Mouse (Mus musculus): ENCODE measurements around the gene Ten1. TPM values are rescaled to one million over a fixed set of nuclear protein-coding genes. Genes with fewer than 3 reads are reported as not detected.

The Ten1 gene
- polyA plus RNA-seq, 1 experiment, result 70.4 TPM

DNA sequence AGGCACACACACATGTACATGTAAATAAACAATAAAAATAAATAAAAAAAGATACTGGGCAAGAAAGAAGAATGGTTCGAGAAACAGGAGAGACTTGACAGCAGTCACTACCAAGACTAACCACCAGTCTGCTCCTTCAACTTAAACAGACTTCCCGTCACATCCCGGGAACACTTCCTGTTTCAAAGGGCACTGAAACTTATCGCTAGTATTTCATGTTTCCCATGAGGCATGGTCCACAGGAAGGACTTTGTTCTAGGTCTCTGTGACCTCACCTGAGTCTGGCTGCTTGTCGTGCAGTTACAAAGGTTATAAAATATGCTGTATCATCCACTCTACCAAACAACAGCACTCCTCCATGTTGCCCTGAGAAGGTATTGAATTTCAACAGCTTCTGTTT, 3.4 kb upstream of the Ten1 start:
- H3K4me3 ChIP-seq (ENCODE audit: insufficient read depth, low read length), result peak overlapping the region; percentile 13; the same call in 1 of the 2 replicates
- TF ChIP-seq CTCF (IDR thresholded peaks at IDR 0.05; ENCODE audit: low read depth, low read length) (no peak), POLR2A (IDR thresholded peaks at IDR 0.05; ENCODE audit: borderline replicate concordance, low read depth, low read length) (no peak)
- H3K27ac ChIP-seq (ENCODE audit: insufficient read depth, low read depth, low read length), result peak overlapping the region; percentile 39
- peaks cover 23% of the 10 kb centered on the region for H3K4me1 ChIP-seq (ENCODE audit: control insufficient read depth, insufficient read depth, low read length)

GRCm38 (mm10) chr11:116196336-116196735, 2.3 kb upstream of the Ten1 start:
- Histone ChIP-seq H3K27ac (ENCODE audit: insufficient read depth, low read depth, low read length) (no peak overlapping the region), H3K4me3 (ENCODE audit: insufficient read depth, low read length) (no peak overlapping the region), H3K4me1 (ENCODE audit: control insufficient read depth, insufficient read depth, low read length) (peaks cover 23% of the 10 kb centered on the region)
- TF ChIP-seq POLR2A (IDR thresholded peaks at IDR 0.05; ENCODE audit: borderline replicate concordance, low read depth, low read length), result no peak

GRCm38 (mm10) chr11:116196866-116197583, 1.6 kb upstream of the Ten1 start:
- no peak for TF ChIP-seq POLR2A (IDR thresholded peaks at IDR 0.05; ENCODE audit: borderline replicate concordance, low read depth, low read length)
- TF ChIP-seq CTCF (IDR thresholded peaks at IDR 0.05; ENCODE audit: low read depth, low read length), result no peak
- no peak overlapping the region for H3K27ac ChIP-seq (ENCODE audit: insufficient read depth, low read depth, low read length)
- peaks cover 23% of the 10 kb centered on the region for H3K4me1 ChIP-seq (ENCODE audit: control insufficient read depth, insufficient read depth, low read length)
- no peak overlapping the region for H3K4me3 ChIP-seq (ENCODE audit: insufficient read depth, low read length)

DNA sequence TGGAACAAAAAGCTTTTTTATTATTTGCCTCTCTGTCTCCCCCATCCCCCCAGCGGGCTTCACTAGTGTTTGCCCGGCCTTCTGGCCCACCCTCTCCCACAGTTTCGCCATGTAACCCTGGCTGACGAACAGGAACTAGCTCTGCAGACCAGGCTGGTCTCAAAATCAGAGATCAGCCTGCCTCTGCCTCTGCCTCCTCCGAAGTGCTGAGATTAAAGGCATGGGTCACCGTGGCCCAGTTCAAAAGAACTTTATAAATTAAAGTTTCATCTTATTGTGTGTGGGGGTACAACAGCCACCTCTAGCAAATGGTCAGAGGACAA, 1.1 kb upstream of the Ten1 start:
- Histone ChIP-seq H3K4me3 (ENCODE audit: insufficient read depth, low read length) (peak overlapping the region; percentile 29), H3K27ac (ENCODE audit: insufficient read depth, low read depth, low read length) (no peak overlapping the region), H3K4me1 (ENCODE audit: control insufficient read depth, insufficient read depth, low read length) (peaks cover 23% of the 10 kb centered on the region)
- TF ChIP-seq POLR2A (IDR thresholded peaks at IDR 0.05; ENCODE audit: borderline replicate concordance, low read depth, low read length) (no peak), CTCF (IDR thresholded peaks at IDR 0.05; ENCODE audit: low read depth, low read length) (no peak)

DNA sequence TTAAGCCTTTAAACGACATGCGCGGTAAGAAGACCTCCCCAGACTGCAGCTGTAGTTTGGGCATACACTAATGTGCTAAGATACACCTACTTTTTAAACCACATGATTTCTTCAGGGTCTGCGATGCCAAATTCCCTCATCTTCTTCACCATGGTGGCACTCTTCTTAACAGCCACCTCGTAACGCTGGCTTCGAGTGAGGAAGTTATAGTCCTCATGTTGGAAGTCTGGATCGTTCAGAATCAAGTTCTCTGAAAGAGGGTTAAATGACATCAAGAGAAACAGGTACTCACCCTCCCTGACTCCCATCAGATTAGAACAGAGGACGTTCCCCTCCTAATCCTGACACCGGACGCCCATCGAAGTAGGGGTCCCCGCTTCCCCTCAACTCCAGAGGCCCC, 523 bp upstream of the Ten1 start:
- TF ChIP-seq CTCF (IDR thresholded peaks at IDR 0.05; ENCODE audit: low read depth, low read length), result no peak
- TF ChIP-seq POLR2A (IDR thresholded peaks at IDR 0.05; ENCODE audit: borderline replicate concordance, low read depth, low read length), result no peak
- H3K27ac ChIP-seq (ENCODE audit: insufficient read depth, low read depth, low read length), result peak overlapping the region; percentile 69

GRCm38 (mm10) chr11:116201151-116201550, 2.5 kb downstream of the Ten1 start:
- Histone ChIP-seq H3K4me3 (ENCODE audit: insufficient read depth, low read length) (no peak overlapping the region), H3K4me1 (ENCODE audit: control insufficient read depth, insufficient read depth, low read length) (peaks cover 8% of the 10 kb centered on the region), H3K27ac (ENCODE audit: insufficient read depth, low read depth, low read length) (no peak overlapping the region)
- no peak for TF ChIP-seq CTCF (IDR thresholded peaks at IDR 0.05; ENCODE audit: low read depth, low read length)
- no peak for TF ChIP-seq POLR2A (IDR thresholded peaks at IDR 0.05; ENCODE audit: borderline replicate concordance, low read depth, low read length)

More for the DNA sequence above, 523 bp upstream of the Ten1 start:
- Histone ChIP-seq H3K4me3 (ENCODE audit: insufficient read depth, low read length) (peak overlapping the region; percentile 70), H3K4me1 (ENCODE audit: control insufficient read depth, insufficient read depth, low read length) (peaks cover 23% of the 10 kb centered on the region)

- no peak overlapping the region for H3K27ac ChIP-seq (ENCODE audit: insufficient read depth, low read depth, low read length)
Observed at GRCm38 (mm10) chr11:116203150-116203549, 4.5 kb downstream of the Ten1 start.

DNA sequence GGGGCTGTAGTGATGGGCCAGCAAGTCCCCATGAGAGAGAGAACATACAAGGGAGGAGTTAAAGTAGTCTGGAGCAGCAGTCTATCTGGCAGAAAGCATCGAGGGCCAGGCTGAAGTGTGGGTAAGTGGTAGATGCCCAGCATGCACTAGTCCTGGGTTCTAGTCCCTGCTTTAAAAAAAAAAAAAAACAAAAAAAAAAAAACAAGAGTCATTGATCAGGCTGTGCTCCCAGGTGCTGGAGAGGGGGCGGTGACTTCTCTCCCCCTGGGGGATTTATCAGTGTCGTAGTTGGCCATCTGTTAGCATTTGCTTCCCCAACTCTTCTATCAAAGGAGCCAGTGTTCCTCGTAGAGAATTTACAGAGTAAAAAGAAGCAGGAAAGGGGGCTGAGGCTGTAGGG, 8.0 kb downstream of the Ten1 start:
- no peak for TF ChIP-seq POLR2A (IDR thresholded peaks at IDR 0.05; ENCODE audit: borderline replicate concordance, low read depth, low read length)
- TF ChIP-seq CTCF (IDR thresholded peaks at IDR 0.05; ENCODE audit: low read depth, low read length), result no peak
- Histone ChIP-seq H3K4me3 (ENCODE audit: insufficient read depth, low read length) (no peak overlapping the region), H3K4me1 (ENCODE audit: control insufficient read depth, insufficient read depth, low read length) (no peaks in the 10 kb centered on the region), H3K27ac (ENCODE audit: insufficient read depth, low read depth, low read length) (no peak overlapping the region)

More at GRCm38 (mm10) chr11:116203150-116203549, 4.5 kb downstream of the Ten1 start:
- Histone ChIP-seq H3K4me3 (ENCODE audit: insufficient read depth, low read length) (no peak overlapping the region), H3K4me1 (ENCODE audit: control insufficient read depth, insufficient read depth, low read length) (no peaks in the 10 kb centered on the region)
- TF ChIP-seq POLR2A (IDR thresholded peaks at IDR 0.05; ENCODE audit: borderline replicate concordance, low read depth, low read length) (no peak), CTCF (IDR thresholded peaks at IDR 0.05; ENCODE audit: low read depth, low read length) (no peak)

DNA sequence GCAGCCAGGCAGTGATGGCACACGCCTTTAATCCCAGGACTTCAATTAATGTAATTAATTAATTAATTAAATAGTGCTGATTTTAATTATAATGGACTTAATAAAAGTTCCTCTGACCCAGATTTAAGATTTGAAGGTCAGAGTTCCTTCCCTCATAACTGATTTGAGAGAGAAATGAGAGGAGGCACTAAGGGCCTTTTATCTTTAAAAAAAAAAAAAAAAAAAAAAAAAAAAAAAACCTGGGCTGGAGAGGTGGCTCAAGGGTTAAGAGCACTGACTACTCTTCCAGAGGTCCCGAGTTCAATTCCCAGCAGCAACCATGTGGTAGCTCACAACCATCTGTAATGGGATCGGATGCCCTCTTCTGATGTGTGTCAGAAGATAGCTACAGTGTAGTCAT, 10.0 kb downstream of the Ten1 start:
- Histone ChIP-seq H3K4me1 (ENCODE audit: control insufficient read depth, insufficient read depth, low read length) (no peaks in the 10 kb centered on the region), H3K4me3 (ENCODE audit: insufficient read depth, low read length) (no peak overlapping the region)

DNA sequence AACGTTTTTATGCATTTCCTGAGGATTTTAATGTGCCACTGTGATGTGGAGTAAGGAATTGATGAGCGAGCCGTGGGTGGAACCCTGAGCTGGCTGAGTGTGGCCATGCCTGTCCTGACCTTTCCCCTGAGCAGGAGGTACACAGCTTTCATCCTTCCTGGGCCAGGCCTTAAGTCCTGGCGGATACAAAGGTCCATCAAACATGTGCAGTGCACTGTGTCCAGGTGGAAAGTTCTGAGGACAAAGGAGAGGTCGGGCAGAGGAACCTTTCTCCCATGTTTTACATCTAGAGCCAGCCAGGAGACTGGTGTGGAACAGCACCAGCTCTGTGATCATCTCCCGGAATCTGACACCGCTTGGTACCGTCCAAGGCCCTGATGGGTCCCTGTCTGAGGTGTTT, 10.6 kb downstream of the Ten1 start:
- Histone ChIP-seq H3K4me1 (ENCODE audit: control insufficient read depth, insufficient read depth, low read length) (no peaks in the 10 kb centered on the region), H3K4me3 (ENCODE audit: insufficient read depth, low read length) (no peak overlapping the region), H3K27ac (ENCODE audit: insufficient read depth, low read depth, low read length) (no peak overlapping the region)
- TF ChIP-seq POLR2A (IDR thresholded peaks at IDR 0.05; ENCODE audit: borderline replicate concordance, low read depth, low read length) (no peak), CTCF (IDR thresholded peaks at IDR 0.05; ENCODE audit: low read depth, low read length) (no peak)

More for the DNA sequence above, 10.0 kb downstream of the Ten1 start:
- H3K27ac ChIP-seq (ENCODE audit: insufficient read depth, low read depth, low read length), result no peak overlapping the region
- no peak for TF ChIP-seq CTCF (IDR thresholded peaks at IDR 0.05; ENCODE audit: low read depth, low read length)
- TF ChIP-seq POLR2A (IDR thresholded peaks at IDR 0.05; ENCODE audit: borderline replicate concordance, low read depth, low read length), result no peak

Measured in bone marrow macrophage, adult 2 months (primary cell).